Mouse (Mus musculus) embryonic facial prominence, embryonic 10.5 days (tissue): Measurements from ENCODE around the gene Exoc4. TPM values are rescaled to one million over a fixed set of nuclear protein-coding genes. Genes with fewer than 3 reads are reported as not detected.
A peak's percentile ranks its signal among the peaks of the same experiment; 100 is the strongest.

ENCODE experiments used
- DNase-seq: peaks from one replicate; pipeline ENCODE4 v3.0.0-alpha.2; 2017; ENCODE audit warnings: low spot score
- H3K27ac ChIP-seq: fragments of 300-500 bp; sonication (generic); replicated peaks from 2 replicates; pipeline ENCODE4 v1.5.1; 2016; ENCODE audit warnings: mild to moderate bottlenecking
- H3K27me3 ChIP-seq: fragments of 300-500 bp; sonication (generic); replicated peaks from 2 replicates; pipeline ENCODE4 v1.6.1; 2016; ENCODE audit warnings: low read depth, mild to moderate bottlenecking; ENCODE audit not compliant: poor library complexity, severe bottlenecking
- H3K36me3 ChIP-seq: fragments of 300-500 bp; sonication (generic); replicated peaks from 2 replicates; pipeline ENCODE4 v1.6.1; 2016; ENCODE audit warnings: mild to moderate bottlenecking, moderate library complexity
- H3K4me1 ChIP-seq: fragments of 300-500 bp; sonication (generic); 2 replicates; pipeline ENCODE4 v1.6.1; 2016
- H3K4me3 ChIP-seq: fragments of 300-500 bp; sonication (generic); 2 replicates; pipeline ENCODE4 v1.5.1; 2016; ENCODE audit warnings: mild to moderate bottlenecking, moderate library complexity
- H3K9me3 ChIP-seq: fragments of 300-500 bp; sonication (generic); 2 replicates; pipeline ENCODE4 v1.6.1; 2016; ENCODE audit warnings: mild to moderate bottlenecking
- WGBS: fragments of 180-500 bp; shearing (Covaris S2); methylation state at CpG from one replicate; pipeline ENCODE4 v1.1.7; 2016; 5-methylcytosine and 5-hydroxymethylcytosine counted together
- polyA plus RNA-seq: library from polyadenylated mRNA; unstranded; fragments of >200 nt; fragmentation: Nextera tagmentation; extraction: Ambion mirVana; gene quantifications from 2 replicates; pipeline ENCODE4 v1.2.1, GENCODE M21; 2016

The Exoc4 gene
- 32.1 and 34.4 TPM in 2 replicates for polyA plus RNA-seq

- Histone ChIP-seq H3K9me3 (no peaks in the 10 kb centered on the region), H3K4me3 (peak within 1 kb of the TSS; percentile 96), H3K4me1 (0 out of 2 replicates have a peak, but pooled peaks cover 7% of the 10 kb centered on the region), H3K27me3 (no peaks in the 10 kb centered on the region), H3K27ac (peak within 1 kb of the TSS; percentile 92), H3K36me3 (no peaks in the 10 kb centered on the region)
- 2% methylated on average over 34 of the region's 34 CpGs for WGBS
- peak; percentile 94 for DNase-seq
These were observed at the start of gene Exoc4 for GRCm38 (mm10) chr6:33248894-33249758. Exoc4 (plus strand) TSS chr6:33249085.

- H3K4me1 ChIP-seq = no peaks in the 10 kb centered on the region
- H3K27ac ChIP-seq = no peak overlapping the region
- H3K9me3 ChIP-seq = no peaks in the 10 kb centered on the region
- no peak for DNase-seq
- WGBS = 86% methylated on average over 3 of the region's 3 CpGs
- H3K36me3 ChIP-seq = no peaks in the 10 kb centered on the region
- no peaks in the 10 kb centered on the region for H3K27me3 ChIP-seq
- no peak overlapping the region for H3K4me3 ChIP-seq
These were observed 30.1 kb upstream of the Exoc4 start for GRCm38 (mm10) chr6:33218780-33219179.

GRCm38 (mm10) chr6:33226700-33227099 lies 22.2 kb upstream of the Exoc4 start:
- no peak overlapping the region for H3K4me3 ChIP-seq
- H3K36me3 ChIP-seq = no peaks in the 10 kb centered on the region
- no peak for DNase-seq
- no peaks in the 10 kb centered on the region for H3K9me3 ChIP-seq
- WGBS = 82% methylated on average over 1 of the region's 1 CpGs
- no peaks in the 10 kb centered on the region for H3K27me3 ChIP-seq
- H3K27ac ChIP-seq = no peak overlapping the region
- H3K4me1 ChIP-seq = peaks cover 11% of the 10 kb centered on the region

GRCm38 (mm10) chr6:33227371-33227770 lies 21.5 kb upstream of the Exoc4 start:
- no peak for DNase-seq
- 58% methylated on average over 8 of the region's 8 CpGs for WGBS
- H3K4me3 ChIP-seq = no peak overlapping the region
- H3K9me3 ChIP-seq = no peaks in the 10 kb centered on the region
- H3K4me1 ChIP-seq = peaks cover 11% of the 10 kb centered on the region
- no peak overlapping the region; the same call in 1 of the 2 replicates for H3K27ac ChIP-seq
- H3K27me3 ChIP-seq = no peaks in the 10 kb centered on the region
- H3K36me3 ChIP-seq = no peaks in the 10 kb centered on the region

GRCm38 (mm10) chr6:33241250-33241649 lies 7.6 kb upstream of the Exoc4 start:
- H3K9me3 ChIP-seq = no peaks in the 10 kb centered on the region
- DNase-seq = no peak
- no peaks in the 10 kb centered on the region for H3K4me1 ChIP-seq
- no peaks in the 10 kb centered on the region for H3K36me3 ChIP-seq
- no peak overlapping the region for H3K27ac ChIP-seq
- H3K27me3 ChIP-seq = no peaks in the 10 kb centered on the region
- no peak overlapping the region for H3K4me3 ChIP-seq

- H3K36me3 ChIP-seq = no peaks in the 10 kb centered on the region
- no peak for DNase-seq
- 88% methylated on average over 3 of the region's 3 CpGs for WGBS
- 0 out of 2 replicates have a peak, but pooled peaks cover 1% of the 10 kb centered on the region for H3K4me1 ChIP-seq
- H3K9me3 ChIP-seq = no peaks in the 10 kb centered on the region
- H3K27me3 ChIP-seq = no peaks in the 10 kb centered on the region
- no peak overlapping the region for H3K4me3 ChIP-seq
- no peak overlapping the region for H3K27ac ChIP-seq
These were observed 4.3 kb upstream of the Exoc4 start for GRCm38 (mm10) chr6:33244546-33244945.

- 0 out of 2 replicates have a peak, but pooled peaks cover 7% of the 10 kb centered on the region for H3K4me1 ChIP-seq
- no peak overlapping the region for H3K4me3 ChIP-seq
- no peaks in the 10 kb centered on the region for H3K27me3 ChIP-seq
- H3K36me3 ChIP-seq = no peaks in the 10 kb centered on the region
- no peaks in the 10 kb centered on the region for H3K9me3 ChIP-seq
- WGBS = 86% methylated on average over 5 of the region's 5 CpGs
- H3K27ac ChIP-seq = peak overlapping the region; percentile 24; the same call in 1 of the 2 replicates
- DNase-seq = no peak
These were observed 1.7 kb upstream of the Exoc4 start for GRCm38 (mm10) chr6:33247146-33247545.

GRCm38 (mm10) chr6:33247576-33248355 lies 1.1 kb upstream of the Exoc4 start:
- Histone ChIP-seq H3K36me3 (no peaks in the 10 kb centered on the region), H3K4me3 (no peak overlapping the region), H3K27ac (no peak overlapping the region), H3K4me1 (0 out of 2 replicates have a peak, but pooled peaks cover 7% of the 10 kb centered on the region), H3K9me3 (no peaks in the 10 kb centered on the region), H3K27me3 (no peaks in the 10 kb centered on the region)
- WGBS = 89% methylated on average over 23 of the region's 23 CpGs
- no peak for DNase-seq

GRCm38 (mm10) chr6:33256638-33257037 lies 7.8 kb downstream of the Exoc4 start:
- H3K9me3 ChIP-seq = no peaks in the 10 kb centered on the region
- H3K4me3 ChIP-seq = no peak overlapping the region
- H3K27ac ChIP-seq = no peak overlapping the region
- H3K27me3 ChIP-seq = no peaks in the 10 kb centered on the region
- WGBS = 80% methylated on average over 4 of the region's 4 CpGs
- DNase-seq = no peak
- H3K4me1 ChIP-seq = peaks cover 7% of the 10 kb centered on the region
- H3K36me3 ChIP-seq = 0 out of 2 replicates have a peak, but pooled peaks cover 3% of the 10 kb centered on the region

GRCm38 (mm10) chr6:33257076-33257789 lies 8.3 kb downstream of the Exoc4 start:
- no peak for DNase-seq
- 81% methylated on average over 5 of the region's 5 CpGs for WGBS
- H3K9me3 ChIP-seq = no peaks in the 10 kb centered on the region
- H3K27me3 ChIP-seq = no peaks in the 10 kb centered on the region
- peaks cover 12% of the 10 kb centered on the region for H3K4me1 ChIP-seq
- H3K27ac ChIP-seq = no peak overlapping the region
- no peak overlapping the region for H3K4me3 ChIP-seq
- 0 out of 2 replicates have a peak, but pooled peaks cover 3% of the 10 kb centered on the region for H3K36me3 ChIP-seq

GRCm38 (mm10) chr6:33259926-33260325 lies 11.0 kb downstream of the Exoc4 start:
- 0 out of 2 replicates have a peak, but pooled peaks cover 3% of the 10 kb centered on the region for H3K36me3 ChIP-seq
- WGBS = 91% methylated on average over 5 of the region's 5 CpGs
- H3K4me3 ChIP-seq = no peak overlapping the region
- H3K9me3 ChIP-seq = no peaks in the 10 kb centered on the region
- H3K27ac ChIP-seq = no peak overlapping the region
- peaks cover 16% of the 10 kb centered on the region for H3K4me1 ChIP-seq
- no peaks in the 10 kb centered on the region for H3K27me3 ChIP-seq
- DNase-seq = no peak

- 55% methylated on average over 3 of the region's 3 CpGs for WGBS
- H3K4me1 ChIP-seq = peaks cover 16% of the 10 kb centered on the region
- peak; percentile 38 for DNase-seq
- H3K27me3 ChIP-seq = no peaks in the 10 kb centered on the region
- H3K9me3 ChIP-seq = no peaks in the 10 kb centered on the region
- H3K4me3 ChIP-seq = no peak overlapping the region
- peaks cover 10% of the 10 kb centered on the region for H3K36me3 ChIP-seq
- no peak overlapping the region for H3K27ac ChIP-seq
These were observed 12.7 kb downstream of the Exoc4 start for GRCm38 (mm10) chr6:33261606-33262005.
